Mouse (Mus musculus) brain, embryonic 18.5 days (tissue): ENCODE results near the gene Olfr963.
A peak's percentile ranks its signal among the peaks of the same experiment; 100 is the strongest.
"Not testable (repeated sequence)": the region's sequence is repeated elsewhere in the genome, so short reads cannot be mapped to it uniquely, and the experiment has no call there.

Experiments
- DNase-seq: peaks from one replicate; pipeline ENCODE4 v3.0.0-alpha.2; 2012; ENCODE audit warnings: low read depth, low spot score

The Olfr963 gene

DNA sequence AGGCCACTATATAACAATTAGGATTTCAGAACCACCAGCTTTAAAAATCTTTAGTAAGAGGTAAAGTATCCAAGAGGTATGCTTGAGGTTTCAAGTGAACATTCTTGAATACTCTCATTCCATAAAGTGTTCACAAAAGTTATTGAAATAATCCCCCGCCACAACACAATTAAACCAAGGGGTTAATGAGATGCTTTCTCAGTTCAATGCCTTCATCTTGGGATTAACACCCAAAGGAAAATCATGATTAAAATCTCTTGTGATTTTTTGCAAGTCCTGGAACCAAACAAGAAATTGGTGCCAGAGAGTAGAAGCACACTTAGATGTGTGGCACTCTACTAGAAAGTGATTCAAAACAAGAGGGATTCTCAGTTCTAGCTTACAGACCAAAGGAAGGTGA is at the start of gene Olfr963:
Olfr963 (plus strand) TSS at position 301 of the 400 bp plus-strand sequence.
- DNase-seq: no peak

DNA sequence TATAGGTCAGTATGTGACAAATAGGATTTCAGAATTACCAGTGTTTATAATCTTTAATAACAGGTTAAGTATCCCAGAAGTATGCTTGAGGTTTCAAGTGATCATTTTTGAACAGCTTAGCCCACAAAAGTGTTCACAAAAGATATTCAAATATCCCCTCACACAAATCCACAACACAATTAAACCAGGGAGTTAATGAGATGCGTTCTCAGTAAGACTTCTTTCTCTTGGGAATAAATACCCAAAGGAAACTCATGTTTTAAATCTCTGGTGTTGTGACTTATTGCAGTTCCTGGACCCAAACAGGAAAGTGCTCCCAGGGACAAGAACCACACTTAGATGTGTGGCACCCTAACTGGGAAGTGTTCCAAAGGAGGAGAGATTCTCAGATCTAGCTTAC is 45.9 kb upstream of the Olfr963 start, which contains the start of gene Olfr960:
Olfr960 (plus strand) TSS at position 301 of the 400 bp plus-strand sequence.
- no peak for DNase-seq

DNA sequence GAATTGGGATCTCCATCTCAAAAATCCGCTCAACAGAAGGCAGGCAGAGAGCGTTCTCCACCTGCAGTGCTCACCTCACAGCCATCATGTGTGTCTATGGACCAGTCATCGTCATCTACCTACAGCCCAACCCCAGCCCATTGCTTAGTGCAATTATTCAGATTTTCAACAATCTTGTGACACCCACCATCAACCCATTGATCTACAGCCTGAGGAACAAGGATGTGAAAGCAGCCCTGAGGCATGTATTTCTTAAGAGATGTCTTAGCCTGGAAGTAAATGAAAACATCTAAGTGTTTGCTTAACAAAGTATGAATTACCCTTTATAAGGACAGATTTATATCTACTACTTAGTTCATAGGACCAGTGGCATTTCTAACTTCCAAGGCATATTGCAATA is 43.2 kb upstream of the Olfr963 start:
- no peak for DNase-seq

DNA sequence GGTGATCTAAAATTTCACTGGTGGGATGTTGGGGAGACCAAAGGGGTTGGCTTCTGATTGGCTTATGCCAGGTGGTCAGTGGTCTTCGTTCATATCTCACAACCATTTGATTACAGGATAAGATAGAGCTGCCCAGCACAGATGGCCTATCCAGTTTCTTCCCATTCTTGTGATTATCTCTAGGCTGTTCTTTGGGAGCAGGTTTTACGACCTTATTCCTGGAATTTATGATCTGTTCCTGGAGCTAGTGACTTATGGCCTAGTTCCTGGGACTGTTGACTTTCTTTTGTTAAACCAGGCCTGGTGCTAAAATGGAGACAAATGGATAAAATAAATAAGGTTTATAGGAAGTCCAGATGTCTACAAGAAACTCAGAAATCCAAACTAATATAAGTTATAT is 42.3 kb upstream of the Olfr963 start:
- DNase-seq: no peak

DNA sequence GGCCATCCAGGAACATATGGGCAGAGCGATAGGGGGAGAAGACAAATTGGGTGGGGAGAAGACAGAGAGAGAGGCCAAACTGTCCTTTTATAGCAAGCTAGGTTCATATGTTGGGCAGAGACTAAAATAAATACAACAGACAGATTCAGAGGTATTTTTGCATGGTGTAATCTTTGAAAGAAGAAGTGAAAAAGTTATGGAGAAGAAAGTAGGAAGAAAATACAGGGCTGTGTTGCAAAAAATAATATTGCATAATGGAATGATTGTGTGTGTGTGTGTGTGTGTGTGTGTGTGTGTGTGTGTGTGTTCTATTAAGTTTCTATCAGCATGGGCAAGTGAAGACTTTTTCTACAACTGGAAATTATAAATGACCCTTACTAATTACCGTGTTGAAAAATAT is 37.9 kb upstream of the Olfr963 start:
- no peak for DNase-seq

DNA sequence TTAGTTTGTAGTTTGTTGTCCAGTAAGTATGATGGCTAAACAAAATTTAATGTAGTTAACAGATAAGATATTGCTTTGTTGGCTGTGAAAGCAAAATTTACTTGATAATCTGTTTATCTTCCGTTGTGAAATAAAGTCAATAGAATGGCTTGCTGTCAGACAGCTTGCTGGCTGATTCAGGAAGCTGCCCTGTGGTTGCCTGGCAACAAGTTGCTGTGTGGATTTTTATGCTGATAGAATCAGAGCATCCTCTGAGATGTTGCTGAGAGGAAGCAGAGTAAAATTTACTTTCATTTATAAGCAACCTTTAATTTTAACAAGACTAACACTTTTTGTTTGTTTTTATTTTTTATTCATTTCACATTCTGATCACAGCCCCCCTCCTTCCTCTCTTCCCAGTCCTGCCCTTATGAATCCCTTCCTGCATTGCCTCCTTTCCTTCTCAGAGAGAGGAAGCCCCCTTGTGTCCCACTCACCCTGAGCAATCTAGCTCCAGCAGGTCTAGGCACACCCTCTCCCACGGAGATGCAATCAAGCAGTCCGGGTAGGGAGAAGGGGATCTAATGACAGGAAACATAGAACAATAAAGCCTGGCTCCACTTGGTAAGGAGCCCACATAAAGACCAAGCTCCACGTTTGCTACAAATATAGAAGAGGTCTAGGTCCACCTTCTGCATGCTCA is 33.0 kb upstream of the Olfr963 start:
- DNase-seq: peak; percentile 46

DNA sequence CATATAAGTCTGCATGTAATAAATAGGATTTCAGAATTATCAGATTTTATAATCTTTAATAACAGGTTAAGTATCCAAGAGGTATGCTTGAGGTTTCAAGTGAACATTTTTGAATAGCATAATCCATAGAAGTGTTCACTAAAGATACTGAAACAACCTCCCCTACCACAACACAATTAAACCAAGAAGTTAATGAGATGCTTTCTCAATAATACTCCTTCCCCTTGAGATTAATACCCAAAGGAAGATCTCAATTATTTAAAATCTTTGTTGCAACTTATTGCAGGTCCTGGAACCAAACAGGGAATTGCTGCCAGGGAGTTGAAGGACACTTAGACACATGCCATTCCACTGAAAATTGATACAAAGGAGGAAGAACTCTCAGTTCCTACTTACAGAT is 22.2 kb upstream of the Olfr963 start, which contains the start of gene Olfr961:
Olfr961 (plus strand) TSS at position 301 of the 400 bp plus-strand sequence.
- DNase-seq: no peak

DNA sequence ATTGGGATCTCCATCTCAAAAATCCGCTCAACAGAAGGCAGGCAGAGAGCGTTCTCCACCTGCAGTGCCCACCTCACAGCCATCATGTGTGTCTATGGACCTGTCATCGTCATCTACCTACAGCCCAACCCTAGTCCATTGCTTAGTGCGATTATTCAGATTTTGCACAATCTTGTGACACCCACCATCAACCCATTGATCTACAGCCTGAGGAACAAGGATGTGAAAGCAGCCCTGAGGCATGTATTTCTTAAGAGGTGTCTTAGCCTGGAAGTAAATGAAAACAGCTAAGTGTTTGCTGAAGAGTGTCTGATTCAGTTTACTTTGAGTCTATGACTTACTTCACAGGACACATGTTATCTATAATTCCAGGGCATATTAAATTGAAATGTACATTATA is 19.6 kb upstream of the Olfr963 start:
- DNase-seq: no peak

DNA sequence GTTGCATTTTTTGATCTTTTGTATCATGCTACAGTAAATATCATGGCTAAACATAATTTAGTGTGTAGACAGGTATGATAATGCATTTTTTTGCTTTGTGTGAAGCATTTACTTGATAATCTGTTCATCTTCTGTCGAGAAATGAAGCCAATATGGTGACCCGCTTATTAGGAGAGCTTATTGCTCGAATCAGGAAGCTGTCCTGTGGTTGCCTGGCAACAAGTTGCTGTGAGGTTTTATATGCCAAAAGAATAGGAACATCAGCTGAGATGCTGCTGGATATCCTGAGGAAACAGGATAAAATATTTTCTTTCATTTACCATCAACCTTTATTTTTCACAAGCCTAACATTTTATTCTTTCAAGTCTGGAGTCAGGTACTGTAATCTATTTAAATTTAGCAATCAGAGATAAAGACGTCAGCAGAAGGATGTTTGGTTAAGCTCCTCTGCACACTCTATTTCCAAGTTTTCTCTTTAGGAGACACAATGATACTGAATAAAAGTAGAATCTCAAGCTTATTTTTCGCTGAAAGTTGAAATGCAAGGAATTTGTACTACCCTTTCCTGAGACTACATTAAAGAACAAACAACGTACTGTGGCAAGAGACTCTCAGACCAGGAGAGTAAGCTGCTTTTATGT is 12.1 kb upstream of the Olfr963 start:
- no peak for DNase-seq

DNA sequence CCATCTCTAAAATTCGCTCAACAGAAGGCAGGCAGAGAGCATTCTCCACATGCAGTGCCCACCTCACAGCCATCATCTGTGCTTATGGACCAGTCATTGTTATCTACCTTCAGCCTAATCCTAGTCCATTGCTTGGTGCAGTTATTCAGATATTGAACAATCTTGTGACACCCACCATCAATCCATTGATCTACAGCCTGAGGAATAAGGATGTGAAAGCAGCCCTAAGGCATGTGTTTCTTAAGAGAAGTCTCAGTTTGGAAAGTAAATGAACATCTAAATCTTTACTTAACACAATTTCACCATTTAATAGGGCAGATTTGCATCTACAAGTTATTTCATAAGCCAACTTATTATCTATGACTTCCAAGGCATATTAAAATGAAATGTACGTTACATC is 2.7 kb downstream of the Olfr963 start:
- DNase-seq: no peak

DNA sequence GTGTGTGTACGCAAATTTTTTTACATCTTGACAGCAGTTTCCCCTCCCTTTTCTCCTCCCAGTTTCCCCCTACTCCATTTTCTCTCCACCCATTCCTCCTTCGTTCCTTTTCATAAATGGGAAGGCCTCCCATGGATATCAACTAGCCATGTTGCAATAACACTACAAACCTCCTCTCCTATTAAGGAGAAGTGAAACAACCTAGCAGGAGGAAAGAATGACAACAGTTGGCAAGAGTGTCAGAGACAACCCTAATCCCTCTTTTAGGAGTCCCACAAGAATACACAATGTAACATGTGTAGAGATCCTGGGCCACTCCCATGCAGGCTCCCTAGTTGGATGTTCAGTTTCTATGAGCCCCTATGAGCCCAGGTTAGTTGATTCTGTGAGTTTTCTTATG is 7.8 kb downstream of the Olfr963 start:
- DNase-seq: no peak

DNA sequence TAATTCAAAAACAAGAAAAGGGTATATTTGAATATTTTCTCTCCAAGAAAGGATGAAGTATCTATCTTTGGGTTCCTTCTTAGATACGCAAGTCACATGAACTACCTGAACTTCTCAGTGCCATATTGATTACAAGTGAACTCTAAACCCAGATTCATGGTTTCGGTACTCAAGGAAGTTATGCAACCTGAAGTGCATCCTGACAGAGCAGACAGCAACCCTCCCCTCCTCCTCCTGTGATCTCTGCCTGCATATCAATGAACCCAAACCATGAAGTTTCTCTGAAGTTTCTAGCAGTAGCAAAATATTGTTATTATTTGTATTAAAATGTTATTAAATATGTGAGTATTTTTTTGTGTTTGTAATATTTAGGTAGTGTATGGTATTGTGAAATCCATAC is 11.6 kb downstream of the Olfr963 start:
- DNase-seq: no peak

DNA sequence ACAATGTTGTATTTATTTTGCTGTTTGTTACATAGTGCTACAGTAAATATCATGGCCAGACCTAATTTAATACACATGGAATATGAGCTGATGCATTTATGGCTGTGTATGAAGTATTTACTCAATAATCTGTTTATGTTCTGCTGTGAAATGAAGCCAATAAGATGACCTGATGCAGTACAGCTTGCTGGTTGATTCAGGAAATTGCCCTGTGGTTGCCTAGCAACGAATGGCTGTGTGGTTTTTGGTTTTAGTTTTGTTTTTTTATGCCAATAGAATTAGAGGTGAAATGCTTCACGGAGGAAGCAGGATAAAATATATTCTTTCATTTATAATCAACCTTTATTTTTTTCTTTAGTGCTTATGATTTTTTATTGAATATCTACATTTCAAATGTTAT is 12.3 kb downstream of the Olfr963 start:
- DNase-seq: no peak

DNA sequence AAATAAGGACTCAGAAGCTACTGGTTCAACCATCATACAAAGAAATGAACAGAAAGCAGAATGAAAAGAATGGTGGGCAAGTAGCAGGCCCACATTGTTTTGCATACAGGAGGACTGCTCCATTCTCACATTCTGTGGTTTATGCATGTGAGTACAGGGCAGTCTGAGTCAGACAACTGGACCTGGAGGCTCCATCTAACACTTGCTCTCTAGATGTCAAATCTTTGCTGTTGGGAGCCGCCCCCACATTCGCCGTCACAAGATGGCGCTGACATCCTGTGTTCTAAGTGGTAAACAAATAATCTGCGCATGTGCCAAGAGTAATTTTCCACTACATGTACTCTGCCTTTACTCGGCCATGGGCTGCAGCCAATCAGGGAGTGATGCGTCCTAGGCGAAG is 34.1 kb downstream of the Olfr963 start:
- not testable (repeated sequence) for DNase-seq

DNA sequence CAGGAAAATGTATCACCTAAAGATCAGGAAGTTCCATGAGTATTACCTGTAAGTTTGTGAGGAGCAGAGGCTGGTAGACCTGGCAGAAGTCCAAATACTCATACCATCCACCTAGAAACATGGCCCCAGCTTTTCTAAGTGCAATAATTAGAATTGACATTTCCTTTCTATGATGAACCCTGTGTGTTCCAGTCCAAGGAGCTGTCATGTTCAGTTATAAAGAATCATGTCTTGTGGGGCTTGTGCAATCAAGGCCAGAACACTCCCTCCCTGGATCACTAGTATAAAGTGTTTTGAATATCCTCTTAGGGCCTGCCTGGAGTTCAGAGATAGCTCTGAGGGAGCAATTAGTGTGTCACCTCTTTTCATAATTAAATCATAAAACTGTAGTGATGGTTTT is 40.0 kb downstream of the Olfr963 start, which contains the start of gene Olfr149:
Olfr149 (minus strand) TSS at position 101 of the 400 bp plus-strand sequence.
- DNase-seq: no peak

DNA sequence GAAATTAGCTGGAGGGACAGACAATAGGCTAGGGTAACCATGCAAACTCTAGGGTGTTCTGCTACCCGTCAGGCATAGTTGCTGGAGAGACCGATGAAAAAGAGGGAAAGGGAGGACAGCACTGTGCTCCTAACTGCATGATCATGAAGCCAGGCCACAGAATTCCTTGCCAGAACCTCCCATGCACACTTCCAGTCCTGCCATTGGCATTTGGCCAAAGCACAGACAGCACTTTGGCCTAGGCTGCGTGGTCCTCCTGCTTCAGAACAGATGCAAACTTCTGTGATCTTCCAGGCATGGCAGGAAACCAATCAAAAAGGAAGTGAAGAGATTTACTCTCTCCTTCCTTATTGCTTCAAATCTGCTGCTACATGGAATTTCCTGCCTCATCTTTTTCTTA is 42.0 kb downstream of the Olfr963 start:
- no peak for DNase-seq

DNA sequence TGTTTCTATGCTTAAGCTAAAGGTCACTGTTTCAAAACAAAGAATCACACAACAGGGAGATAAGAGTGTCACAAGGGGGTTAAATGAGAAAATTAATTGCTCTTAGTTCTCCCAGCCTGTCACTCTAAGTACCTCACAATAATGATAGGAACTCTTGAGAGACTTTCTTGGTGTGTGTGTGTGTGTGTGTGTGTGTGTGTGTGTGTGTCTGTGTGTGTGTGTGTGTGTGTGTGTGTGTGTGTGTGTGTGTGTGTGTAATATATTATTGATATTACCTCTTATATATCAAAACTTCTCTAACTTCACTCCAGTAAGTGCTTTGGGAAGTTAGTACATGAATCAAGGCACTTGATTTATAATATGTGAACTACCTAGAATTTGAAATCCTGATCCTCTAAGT is 44.0 kb downstream of the Olfr963 start, which contains the start of gene Olfr965:
Olfr965 (plus strand) TSS at position 301 of the 400 bp plus-strand sequence.
- DNase-seq: no peak
